Mouse (Mus musculus): ENCODE measurements around the gene Upk2. TPM values are rescaled to one million over a fixed set of nuclear protein-coding genes. Genes with fewer than 3 reads are reported as not detected.
"Not testable (repeated sequence)": the region's sequence is repeated elsewhere in the genome, so short reads cannot be mapped to it uniquely, and the experiment has no call there.

Gene Upk2
- polyA plus RNA-seq, 1 experiment = 1,023 TPM

GRCm38 (mm10) chr9:44468224-44468623 is 13.4 kb upstream of the Upk2 start:
- DNase-seq (ENCODE audit: low spot score) = no peak

DNA sequence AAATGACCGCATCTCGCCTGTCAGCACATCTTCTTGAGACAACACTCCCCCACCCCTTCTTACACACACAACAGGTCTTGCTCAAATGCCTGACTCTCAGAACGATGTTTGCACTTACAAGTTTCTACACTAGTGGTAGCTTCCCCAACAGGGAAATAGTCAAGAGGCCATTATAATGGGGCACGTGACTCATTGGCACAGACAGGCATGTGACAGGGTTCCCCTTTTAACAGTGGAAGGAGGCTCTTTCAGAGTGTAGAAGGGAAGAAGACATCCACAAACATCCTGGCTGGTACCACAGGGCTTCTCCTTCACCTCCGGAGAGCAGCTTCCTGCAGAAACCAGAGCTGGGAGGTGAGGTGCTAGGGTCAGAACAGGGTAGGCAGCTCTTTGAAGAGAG is 7.2 kb upstream of the Upk2 start:
- no peak for DNase-seq (ENCODE audit: low spot score)

GRCm38 (mm10) chr9:44457035-44457742 is 2.4 kb upstream of the Upk2 start:
- no peak for DNase-seq (ENCODE audit: low spot score)

DNA sequence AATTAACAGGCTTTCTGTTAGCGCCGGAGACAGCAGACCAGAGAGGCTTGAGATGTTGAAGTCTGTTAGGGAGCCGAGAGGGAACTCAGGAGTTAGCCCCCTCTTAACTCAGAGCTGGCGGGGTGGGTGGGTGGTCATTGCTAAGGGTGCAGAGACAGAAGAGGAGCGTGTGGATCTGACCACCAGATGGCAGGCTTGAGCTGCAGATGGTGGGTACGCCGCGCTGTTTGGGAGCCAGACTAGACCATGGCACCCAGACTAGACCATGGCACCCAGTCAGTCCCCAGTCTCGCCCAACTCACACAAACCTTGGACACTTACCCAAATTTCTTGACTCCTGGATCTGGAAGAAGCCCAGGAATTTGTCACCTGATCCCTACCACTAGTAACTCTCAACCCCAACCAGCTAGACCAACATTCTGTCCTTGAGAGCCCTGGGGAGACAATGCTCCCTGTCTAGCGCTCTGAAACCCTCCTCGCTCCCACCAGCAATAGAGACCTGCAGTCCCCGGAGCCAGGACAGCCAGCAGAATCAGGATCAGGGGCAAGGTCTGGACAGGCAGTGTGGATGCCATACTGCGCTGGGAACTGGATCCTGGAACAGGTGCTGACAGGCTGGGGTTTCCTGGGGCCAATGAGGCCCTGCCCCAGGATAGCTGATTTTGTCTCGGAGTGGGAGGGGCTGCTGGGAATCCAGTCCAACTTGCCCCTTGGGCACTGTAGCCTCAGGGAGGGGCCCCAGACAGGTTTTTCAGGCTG is 465 bp downstream of the Upk2 start:
- peak; percentile 77 for DNase-seq (ENCODE audit: low spot score)

DNA sequence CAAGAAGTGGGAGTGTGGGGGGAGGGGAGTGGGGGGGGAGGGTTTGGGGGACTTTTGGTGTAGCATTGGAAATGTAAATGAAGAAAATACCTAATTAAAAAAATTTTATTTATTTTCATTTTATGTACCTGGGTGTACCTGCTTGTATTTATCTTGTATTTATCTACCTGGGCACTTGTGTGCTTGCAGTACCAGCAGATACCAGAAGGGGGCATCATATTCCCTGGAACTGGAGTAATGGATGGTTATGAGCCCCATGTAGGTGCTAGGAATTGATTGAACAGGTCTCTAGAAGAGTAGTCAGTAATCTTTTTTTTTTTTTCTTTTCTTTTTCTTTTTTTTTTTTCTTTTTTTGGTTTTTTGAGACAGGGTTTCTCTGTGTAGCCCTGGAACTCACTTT is 4.4 kb downstream of the Upk2 start:
- DNase-seq (ENCODE audit: low spot score) = no peak

GRCm38 (mm10) chr9:44444402-44445025 is 10.3 kb downstream of the Upk2 start:
- DNase-seq (ENCODE audit: low spot score) = not testable (repeated sequence)

- no peak for DNase-seq (ENCODE audit: low spot score)
Measured at GRCm38 (mm10) chr9:44440961-44441360, 13.8 kb downstream of the Upk2 start, which contains the start of gene Foxr1. Gene Foxr1 (minus strand): TSS chr9:44441136.

DNA sequence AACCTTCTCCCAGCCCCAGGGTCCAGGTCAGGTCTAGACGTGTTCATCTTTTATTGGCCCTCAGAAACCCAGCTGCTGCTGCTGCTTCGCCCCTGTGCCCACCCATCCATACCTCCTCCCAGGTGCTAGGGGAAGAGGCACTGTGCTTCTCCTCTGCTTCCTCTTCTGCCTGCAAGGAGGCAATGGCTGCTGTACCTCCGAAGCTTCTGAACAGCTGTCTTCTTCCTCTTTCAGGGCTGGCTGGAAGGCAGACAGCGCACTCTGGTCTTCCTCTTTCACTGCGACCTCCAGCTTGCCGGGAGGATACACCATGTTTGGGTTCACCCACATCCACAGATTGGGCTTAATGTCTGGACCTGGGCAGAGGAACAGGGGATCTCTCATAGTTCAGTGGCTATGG is 19.0 kb downstream of the Upk2 start:
- DNase-seq (ENCODE audit: low spot score) = no peak

DNA sequence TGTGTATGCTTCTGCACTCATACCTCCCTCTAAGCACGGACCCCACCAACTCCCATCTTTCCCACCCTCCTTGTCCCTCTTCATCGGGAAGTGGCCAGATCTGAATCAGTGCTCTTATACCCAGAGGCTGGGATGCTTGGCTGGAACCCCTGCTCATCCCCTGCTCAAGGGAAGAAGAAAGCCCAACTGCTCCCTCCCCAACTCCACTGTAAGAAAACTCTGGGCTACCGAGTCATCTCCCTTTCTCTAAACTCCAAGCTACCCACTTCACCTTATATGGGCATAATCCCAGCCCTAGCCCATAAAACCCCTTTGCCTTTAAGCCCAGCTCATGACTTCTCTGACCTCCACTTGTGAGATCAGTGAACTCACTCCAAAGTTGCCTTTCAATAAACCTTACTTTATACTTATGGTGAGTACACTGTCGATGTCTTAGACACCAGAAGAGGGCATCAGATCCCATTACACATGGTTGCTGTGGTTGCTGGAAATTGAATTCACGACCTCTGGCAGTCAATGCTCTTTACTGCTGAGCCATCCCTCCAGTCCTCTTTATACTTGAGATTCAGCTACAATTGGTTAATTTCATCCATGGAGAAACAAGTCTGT is 22.1 kb downstream of the Upk2 start:
- no peak for DNase-seq (ENCODE audit: low spot score)

- no peak for DNase-seq (ENCODE audit: low spot score)
Measured at GRCm38 (mm10) chr9:44423576-44423975, 31.2 kb downstream of the Upk2 start.

DNA sequence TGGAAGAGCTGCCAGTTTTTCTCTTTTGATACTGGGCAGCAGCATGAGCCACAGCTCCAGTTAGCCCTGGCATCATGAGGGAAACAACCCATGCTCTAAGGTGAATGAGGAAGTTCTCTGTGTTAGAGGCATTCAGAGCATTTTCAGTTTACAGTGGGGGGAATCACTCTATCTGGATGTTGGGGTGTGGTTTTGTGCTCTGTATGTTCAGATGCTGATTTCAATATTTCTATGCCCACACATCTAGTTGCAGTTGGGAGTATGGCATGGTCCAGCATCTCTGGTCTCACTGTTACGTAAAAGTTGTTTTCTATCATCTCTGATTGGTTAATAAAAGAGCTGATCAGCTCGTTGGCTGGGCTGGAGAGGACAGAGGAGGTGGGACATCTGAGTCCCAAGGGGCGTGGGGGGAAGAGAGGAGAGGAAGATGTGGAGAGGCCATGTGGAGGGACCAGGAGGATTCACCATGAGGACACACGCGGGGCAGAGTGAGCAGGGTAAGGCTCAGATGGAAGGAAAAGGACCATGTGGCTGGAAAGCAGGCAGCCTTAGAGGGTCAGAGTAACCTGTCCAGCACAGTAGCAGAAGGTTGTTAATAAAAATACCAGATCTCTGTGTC is 34.4 kb downstream of the Upk2 start:
- DNase-seq (ENCODE audit: low spot score) = no peak

DNA sequence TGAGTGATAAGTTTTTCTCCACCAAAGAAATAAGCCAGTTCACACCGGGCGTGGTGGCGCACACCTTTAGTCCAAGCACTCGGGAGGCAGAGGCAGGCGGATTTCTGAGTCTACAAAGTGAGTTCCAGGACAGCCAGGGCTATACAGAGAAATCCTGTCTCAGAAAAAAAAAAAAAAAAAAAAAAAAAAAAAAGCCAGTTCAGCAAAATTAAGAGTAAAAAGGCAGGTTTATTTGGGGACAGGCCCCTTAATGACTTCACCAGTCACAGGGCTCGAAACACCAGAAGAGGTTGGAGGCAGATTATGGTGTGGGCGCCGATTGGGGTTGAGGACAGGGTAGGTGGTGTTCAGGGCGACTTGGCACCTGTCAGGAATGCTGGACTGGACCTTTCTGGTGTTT is 35.0 kb downstream of the Upk2 start:
- DNase-seq (ENCODE audit: low spot score) = not testable (repeated sequence)

DNA sequence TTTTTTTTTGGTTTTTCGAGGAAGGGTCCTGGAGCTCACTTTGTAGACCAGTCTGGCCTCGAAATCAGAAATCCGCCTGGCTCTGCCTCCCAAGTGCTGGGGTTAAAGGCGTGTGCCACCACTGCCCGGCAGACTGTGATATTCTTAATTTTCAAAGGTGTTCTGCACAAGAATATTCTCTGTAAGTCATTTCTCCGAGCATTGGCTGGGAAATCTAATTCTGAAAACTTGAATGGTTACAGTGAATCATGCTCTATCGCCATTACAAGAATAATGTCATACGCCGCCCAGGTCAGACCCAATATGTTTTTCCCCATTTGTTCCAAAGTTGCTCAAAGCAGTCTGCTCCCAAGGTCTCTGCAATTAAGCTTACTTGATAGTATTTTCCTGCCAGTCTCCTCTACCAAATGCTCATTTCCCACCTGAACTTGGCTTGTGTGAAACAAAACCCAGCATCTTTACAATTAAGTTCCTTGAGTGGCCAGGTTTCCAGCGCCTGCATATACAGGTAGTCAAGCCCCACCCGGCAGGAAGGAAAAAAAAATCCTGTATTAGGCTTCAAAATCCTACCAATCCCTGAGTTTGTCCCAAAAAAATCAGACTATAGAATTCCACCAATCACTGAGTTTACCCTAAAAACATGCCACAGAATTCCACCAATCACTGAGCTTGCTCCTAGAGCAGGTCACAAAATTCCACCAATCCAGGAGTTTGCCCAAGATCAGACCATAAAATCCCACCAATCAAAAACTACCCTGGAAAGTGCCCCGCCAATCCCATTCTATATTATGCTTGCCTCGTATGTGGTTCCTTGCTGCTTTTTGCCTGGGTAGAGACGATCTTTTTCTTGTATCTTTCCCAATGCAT is 36.0 kb downstream of the Upk2 start, which contains the start of gene Ccdc84:
Ccdc84 (minus strand) TSS at position 51 of the 867 bp plus-strand sequence.
- DNase-seq (ENCODE audit: low spot score) = no peak

DNA sequence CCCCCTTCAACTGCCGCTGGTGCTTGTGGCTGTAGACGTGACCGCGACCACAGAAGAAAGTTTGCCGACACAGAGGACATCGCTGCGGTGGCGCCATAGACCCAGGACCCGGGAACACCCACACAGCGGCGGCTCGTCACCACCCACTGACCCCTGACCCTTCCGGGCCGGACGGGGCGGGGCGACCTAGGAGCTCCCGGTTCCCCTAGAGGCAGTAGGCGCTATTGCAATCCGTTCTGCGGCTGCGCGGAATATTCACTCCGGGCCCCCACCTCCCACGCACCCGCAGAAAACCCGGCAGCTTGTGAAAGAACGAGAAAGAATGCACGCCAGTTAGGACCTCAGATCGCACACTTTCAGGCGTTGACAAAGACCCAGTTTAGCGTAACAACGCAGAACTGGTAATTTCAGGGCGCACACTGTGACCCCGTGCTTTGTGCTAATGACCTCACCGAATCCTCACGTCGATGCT is 36.8 kb downstream of the Upk2 start:
- peak; percentile 91 for DNase-seq (ENCODE audit: low spot score)

GRCm38 (mm10) chr9:44417156-44417891 is 37.5 kb downstream of the Upk2 start:
- DNase-seq (ENCODE audit: low spot score) = no peak

DNA sequence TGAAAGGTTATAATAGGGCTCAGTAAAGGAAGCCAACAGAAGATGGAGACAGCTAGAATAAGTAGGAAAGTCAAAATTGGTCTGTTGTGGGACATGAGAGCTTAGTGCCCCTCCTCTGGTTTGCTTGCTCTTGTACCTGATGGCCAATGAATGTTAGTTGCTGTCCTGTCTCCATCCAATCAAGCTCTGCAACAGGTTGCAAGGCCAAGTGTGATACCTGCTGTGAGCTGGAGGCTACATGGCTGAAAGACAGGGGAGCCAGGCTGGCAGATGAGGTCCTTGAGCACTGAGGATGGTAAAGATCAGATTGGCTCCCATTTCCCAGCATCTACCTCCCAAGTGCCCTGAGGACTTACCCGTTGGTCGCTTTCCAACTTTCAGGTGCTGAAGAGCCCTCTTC is 42.0 kb downstream of the Upk2 start:
- no peak for DNase-seq (ENCODE audit: low spot score)

GRCm38 (mm10) chr9:44412306-44412705 is 42.5 kb downstream of the Upk2 start:
- DNase-seq (ENCODE audit: low spot score) = no peak

GRCm38 (mm10) chr9:44411601-44412130 is 43.1 kb downstream of the Upk2 start:
- no peak for DNase-seq (ENCODE audit: low spot score)

DNA sequence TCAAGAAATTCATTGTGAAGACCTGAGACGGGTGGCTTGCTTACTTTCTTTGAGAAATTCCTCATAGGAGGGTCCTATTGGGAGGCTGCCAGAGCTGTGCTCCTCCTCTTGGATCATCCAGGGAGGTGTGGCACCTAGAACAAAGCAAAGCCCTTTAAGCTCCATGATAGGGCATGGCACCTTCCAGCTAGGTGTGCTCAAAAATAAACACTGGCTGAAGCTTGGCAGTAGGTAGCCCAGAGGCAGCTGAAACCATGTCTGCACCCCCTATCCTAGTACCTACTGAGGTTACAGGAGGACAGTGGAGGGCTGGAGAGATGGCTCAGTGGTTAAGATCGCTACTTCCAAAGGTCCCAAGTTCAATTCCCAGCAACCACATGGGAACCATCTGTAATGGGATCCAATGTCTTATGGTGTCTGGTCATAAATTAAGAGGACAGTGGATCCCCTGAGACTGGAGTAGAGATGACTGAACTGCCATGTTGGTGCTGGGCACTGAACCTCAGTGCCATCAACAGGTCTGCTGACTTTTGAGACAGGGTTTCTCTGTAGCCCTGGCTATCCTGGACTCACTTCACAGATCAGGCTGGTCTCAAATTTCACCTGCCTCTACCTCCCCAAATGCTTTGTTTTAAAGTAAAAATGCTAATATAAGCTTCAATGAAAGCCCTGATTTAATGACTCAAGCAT is 44.0 kb downstream of the Upk2 start:
- DNase-seq (ENCODE audit: low spot score) = no peak

Measured in urinary bladder, adult 2 months (tissue).